In genomic region chr1:41186991-41187390, GRCm38 (mm10) we compare ENCODE assay signal across 15 mouse cellular contexts.
"Had no signal": no experiment of that assay in that cellular context is flagged by ENCODE, and none has a peak within 500 bp of the region (broad histone marks: within the 10 kb centered on the region; RNA-seq: fewer than 3 reads in every experiment).

No protein-coding gene starts in this region.

- H3K27me3 ChIP-seq: neural tube, embryonic 15.5 days; stomach, embryonic 15.5 days had no signal

- H3K4me3 ChIP-seq: neural tube, embryonic 15.5 days; stomach, embryonic 15.5 days had no signal

- H3K4me2 ChIP-seq: neural tube, embryonic 15.5 days; stomach, embryonic 15.5 days had no signal

- H3K4me1 ChIP-seq: neural tube, embryonic 15.5 days; stomach, embryonic 15.5 days had no signal

- H3K36me3 ChIP-seq: neural tube, embryonic 15.5 days; stomach, embryonic 15.5 days had no signal

- H3K9ac ChIP-seq: neural tube, embryonic 15.5 days; stomach, embryonic 15.5 days had no signal

- DNase-seq: retina, postnatal 1 day; right cerebral cortex, adult 18-20 months; right cerebral cortex, postnatal 14 days; right cerebral cortex, postnatal 25 days; right cerebral cortex, postnatal 4 days; spleen, adult 18-20 months; thymus, adult 18-20 months; thymus, adult 2 months; thymus, postnatal 14 days; thymus, postnatal 25 days; thymus, postnatal 36 days; thymus, postnatal 4 days had no signal

- H3K9me3 ChIP-seq: neural tube, embryonic 15.5 days; stomach, embryonic 15.5 days had no signal

- H3K27ac ChIP-seq: neural tube, embryonic 15.5 days; stomach, embryonic 15.5 days; stomach, postnatal 0 days had no signal
